Mouse (Mus musculus): ENCODE measurements around the gene Cidec.

The Cidec gene

GRCm38 (mm10) chr6:113444207-113444965 is 8.8 kb upstream of the Cidec start:
- DNase-seq (ENCODE audit: low read depth, low spot score) = no peak

GRCm38 (mm10) chr6:113443091-113443490 is 7.5 kb upstream of the Cidec start:
- DNase-seq (ENCODE audit: low read depth, low spot score) = peak; percentile 47

DNA sequence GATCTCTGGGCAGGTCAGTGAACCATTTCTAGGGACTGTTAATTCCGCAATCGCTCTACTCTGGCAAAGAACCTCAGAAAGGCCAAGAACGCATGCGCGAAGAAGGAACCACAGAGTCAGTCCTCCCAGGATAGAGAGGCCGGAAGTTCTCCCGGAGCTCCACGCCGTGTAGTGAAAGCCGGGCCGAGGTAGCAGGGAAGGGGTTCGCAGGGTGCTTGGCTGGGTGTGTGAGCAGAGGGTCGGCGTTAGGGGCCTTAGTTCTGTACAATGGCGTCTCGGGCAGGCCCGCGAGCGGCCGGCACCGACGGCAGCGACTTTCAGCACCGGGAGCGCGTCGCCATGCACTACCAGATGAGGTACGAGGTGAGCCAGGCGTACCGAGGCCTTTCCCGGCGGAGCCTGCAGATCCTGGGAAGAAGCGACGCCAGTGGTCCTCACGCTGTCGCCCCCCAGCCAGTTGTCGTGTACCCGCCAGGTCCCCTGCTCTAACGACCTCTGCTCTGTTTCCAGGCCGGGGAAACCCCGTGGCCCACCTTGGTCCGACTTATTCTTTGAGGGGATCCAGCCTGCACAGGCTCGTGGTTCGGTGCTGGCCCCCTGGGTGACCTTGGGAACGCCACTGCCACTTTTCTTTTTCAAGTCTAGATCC is 7.0 kb upstream of the Cidec start, which contains the start of gene Jagn1:
TSS of gene Jagn1 (plus strand) at position 128 of the 649 bp plus-strand sequence.
- DNase-seq (ENCODE audit: low read depth, low spot score) = peak; percentile 91

DNA sequence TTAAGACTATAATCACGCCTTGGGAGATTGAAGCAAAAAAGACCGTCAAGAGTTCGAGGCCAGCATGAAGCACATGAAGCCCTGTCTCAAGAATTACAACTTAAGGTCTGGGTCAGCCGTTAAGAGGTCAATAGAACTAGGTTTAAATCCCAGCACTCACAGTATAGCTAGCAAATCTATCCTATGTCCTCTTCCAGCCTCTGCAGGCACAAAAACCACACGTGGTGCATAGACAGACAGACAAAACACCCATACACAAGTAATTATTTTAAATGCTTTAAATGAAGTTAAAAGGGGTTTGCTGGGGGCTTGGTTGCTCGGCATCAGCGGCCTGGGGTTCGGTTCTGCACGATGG is 6.5 kb upstream of the Cidec start:
- no peak for DNase-seq (ENCODE audit: low read depth, low spot score)

GRCm38 (mm10) chr6:113441147-113441680 is 5.7 kb upstream of the Cidec start:
- peak; percentile 74 for DNase-seq (ENCODE audit: low read depth, low spot score)

DNA sequence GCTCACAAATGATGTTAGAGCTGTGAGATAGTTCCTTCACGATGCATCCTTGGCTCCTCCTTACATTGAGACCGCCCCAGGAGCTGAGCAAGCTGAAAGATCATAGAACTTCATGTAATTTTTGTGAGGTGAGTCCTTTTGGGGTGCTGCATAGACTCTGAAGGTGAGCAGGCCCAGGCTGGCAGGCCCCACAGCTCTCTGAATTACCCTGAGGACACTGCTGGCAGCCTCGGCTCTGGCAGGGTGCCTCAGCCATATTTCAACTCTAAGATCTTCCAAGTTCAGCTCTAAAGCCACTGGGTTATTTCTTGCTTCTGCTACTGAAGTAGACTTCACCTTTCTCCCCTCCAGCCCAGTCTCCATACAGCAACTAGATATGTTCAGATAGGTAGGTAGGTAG is 5.1 kb upstream of the Cidec start:
- DNase-seq (ENCODE audit: low read depth, low spot score) = no peak

DNA sequence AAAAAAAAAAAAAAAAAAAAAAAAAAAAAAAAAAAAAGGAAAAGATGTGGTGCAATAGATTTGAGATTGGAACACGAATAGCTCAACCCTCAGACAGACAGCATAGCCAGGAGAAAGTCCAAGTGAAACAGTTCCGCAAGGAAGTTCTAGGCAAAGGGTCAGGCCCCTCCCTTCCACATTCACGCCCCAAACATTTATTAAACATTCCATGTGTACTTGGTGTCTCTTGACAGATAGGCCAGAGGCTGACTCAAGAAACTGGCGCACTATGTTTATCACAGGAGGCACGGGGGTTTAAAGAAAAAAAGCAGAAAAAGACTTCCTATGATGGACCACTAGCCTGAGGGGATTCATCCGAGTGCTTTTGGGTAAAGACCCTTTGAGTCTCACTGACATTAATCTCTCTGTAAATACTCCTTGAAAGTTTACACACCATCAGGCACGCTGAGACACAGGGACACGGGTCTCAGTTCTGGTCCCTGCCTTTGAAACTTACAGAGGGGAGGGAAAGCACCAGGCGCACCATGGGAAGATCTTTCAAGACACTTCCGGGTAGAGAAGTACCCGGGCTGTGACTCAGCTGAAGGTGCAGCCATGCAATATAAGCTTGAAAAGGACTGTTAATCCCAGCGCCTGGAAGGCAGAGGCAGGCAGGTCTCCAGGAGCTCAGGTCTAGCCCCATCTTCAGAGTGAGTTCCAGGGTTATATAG is 3.3 kb upstream of the Cidec start:
- no peak for DNase-seq (ENCODE audit: low read depth, low spot score)

DNA sequence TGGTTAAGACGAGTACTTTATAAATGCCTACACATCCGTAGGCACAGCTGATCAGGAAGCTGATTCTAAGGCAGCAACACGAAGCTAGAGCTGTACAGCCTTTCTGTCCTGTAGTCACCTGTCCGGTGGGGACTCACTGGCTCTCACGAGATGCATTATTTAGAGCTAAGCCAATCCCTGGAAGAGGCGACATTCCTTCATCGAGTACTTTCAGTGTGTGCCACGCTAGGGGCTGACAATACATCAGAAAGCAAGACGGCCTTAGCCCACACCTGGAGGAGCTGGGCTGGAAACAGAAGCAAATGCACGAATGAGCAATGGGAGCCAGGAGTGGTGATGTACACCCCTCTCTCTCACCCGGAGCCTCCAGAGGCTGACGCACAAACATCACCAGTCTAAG is 1.6 kb upstream of the Cidec start:
- DNase-seq (ENCODE audit: low read depth, low spot score) = no peak

GRCm38 (mm10) chr6:113434691-113435090 is 869 bp downstream of the Cidec start:
- no peak for DNase-seq (ENCODE audit: low read depth, low spot score)

DNA sequence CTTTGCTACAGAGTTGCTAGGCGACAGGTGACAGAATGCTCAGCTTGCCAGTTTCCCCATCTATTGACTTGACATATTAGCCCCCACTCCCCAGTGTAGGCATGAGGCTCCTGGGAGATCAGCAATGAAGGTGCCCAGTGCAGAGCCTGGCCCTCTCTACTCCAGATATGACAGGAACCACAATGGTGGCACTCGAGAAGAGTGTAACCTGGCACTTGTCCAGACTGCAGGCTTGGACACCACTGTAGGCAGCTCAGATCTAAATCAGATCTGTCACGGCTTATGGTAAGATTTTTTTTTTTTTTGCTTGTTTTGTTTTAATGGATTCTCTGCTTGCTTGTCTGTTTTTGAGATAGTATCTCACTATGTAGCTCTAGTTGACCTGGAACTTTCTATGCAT is 1.9 kb downstream of the Cidec start:
- DNase-seq (ENCODE audit: low read depth, low spot score) = no peak

GRCm38 (mm10) chr6:113431801-113432200 is 3.8 kb downstream of the Cidec start:
- no peak for DNase-seq (ENCODE audit: low read depth, low spot score)

- DNase-seq (ENCODE audit: low read depth, low spot score) = no peak
Measured at GRCm38 (mm10) chr6:113430846-113431245, 4.7 kb downstream of the Cidec start.

DNA sequence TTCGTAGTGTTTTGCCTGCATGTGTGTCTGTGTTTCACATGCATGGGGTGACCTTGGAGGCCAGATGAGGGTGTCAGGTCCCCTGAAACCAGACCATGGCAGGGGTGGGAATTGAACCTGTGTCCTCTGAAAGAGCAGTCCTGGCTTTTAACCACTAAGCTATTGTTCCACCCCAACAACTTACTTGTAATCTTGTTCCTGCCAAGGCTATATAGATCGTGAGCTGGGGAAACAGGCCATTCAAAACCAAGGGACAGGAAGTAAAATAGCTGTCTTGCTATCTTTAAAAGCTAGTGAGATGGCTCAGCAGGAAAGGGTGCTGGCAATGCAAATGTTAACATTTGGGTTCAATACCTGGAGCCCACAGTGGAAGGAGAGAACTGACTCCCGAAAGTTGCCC is 5.6 kb downstream of the Cidec start:
- no peak for DNase-seq (ENCODE audit: low read depth, low spot score)

- no peak for DNase-seq (ENCODE audit: low read depth, low spot score)
Measured at GRCm38 (mm10) chr6:113428006-113428405, 7.6 kb downstream of the Cidec start.

DNA sequence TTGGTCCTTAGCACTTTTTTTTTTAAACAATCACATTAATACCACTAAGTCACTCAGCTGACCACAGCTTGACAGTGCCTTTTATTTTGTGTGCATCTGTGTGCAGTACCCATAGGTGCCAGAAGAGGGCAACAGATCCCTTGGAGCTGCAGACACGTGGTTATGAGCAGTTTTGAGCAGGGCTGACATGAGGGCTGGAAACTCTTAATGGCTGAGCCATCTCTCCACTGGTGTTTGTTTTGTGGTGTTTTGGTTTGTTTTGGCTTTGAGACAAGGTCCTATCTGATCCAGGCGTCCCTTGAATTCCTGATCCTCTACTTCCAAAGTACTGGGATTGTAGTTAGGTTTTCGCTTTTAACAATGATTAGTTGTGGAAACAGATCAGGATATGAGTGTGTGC is 8.2 kb downstream of the Cidec start:
- peak; percentile 74 for DNase-seq (ENCODE audit: low read depth, low spot score)

DNA sequence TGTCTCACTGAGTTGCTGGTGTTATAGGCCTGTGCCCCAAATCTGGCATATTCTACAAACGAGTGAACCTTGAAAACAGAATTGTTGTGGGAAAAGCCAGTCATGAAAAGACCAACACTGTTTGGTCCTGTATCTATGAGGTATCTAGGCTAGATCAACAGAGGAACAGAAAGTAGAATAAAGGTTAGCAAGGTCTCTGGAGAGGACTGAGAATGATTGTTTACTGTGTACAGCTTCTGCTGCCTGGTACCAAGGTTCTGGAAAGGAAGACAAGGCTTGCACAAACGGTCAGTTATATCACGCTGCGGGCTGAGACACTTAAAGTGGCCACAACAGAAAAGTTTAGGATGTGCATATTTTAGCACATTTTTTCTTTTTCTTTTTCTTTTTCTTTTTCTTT is 8.9 kb downstream of the Cidec start:
- DNase-seq (ENCODE audit: low read depth, low spot score) = no peak

- DNase-seq (ENCODE audit: low read depth, low spot score) = no peak
Measured at GRCm38 (mm10) chr6:113424187-113424586, 11.4 kb downstream of the Cidec start.

- DNase-seq (ENCODE audit: low read depth, low spot score) = no peak
Measured at GRCm38 (mm10) chr6:113423000-113423399, 12.6 kb downstream of the Cidec start.

- peak; percentile 99 for DNase-seq (ENCODE audit: low read depth, low spot score)
Measured at GRCm38 (mm10) chr6:113419199-113419587, 16.4 kb downstream of the Cidec start, which contains the start of gene Rpusd3. TSS of gene Rpusd3 (minus strand) at chr6:113419340.

- no peak for DNase-seq (ENCODE audit: low read depth, low spot score)
Measured at GRCm38 (mm10) chr6:113418441-113419198, 16.9 kb downstream of the Cidec start.

DNA sequence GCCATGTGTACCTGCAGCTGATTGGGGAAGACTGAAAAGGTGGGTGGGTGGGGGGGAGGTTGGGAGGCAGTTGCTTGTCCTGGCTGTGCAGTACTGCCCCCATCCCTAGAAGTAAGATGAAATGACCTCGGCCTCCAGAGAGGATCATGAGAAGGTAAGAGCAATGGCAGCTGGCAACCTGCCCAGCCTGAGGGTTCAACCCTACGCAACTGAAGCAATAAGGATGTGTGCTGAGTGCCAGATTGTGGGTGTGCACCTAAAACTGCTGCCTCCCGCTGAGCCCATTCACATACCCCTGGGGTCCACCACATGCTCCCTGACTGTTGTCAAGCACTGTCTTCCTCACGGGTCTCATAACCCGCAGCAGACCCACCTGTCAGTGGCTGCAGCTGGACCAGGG is 19.1 kb downstream of the Cidec start:
- DNase-seq (ENCODE audit: low read depth, low spot score) = no peak

- no peak for DNase-seq (ENCODE audit: low read depth, low spot score)
Measured at GRCm38 (mm10) chr6:113410001-113410400, 25.6 kb downstream of the Cidec start.
